In the genomic region with DNA sequence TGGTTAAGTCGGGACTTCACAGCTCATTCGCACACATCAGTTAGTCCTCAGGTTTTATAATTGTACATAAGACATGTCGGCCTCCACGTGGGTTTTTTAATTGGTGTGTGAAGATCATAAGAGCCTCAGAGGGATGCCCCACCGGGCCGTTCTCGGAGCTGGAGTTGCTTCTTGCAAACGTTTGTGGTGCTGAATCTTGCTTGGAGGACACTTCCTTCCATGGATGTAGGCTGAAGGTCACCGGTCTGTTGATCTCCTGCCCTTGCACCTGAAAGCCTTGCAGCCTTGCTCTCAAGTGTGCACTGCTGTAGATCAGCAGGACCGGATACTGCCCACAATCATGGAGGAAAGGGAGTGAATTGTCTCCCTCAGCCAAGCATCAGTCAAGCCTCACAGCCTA, we compare ENCODE assay signal across 24 mouse cellular contexts. TPM values are rescaled to one million over a fixed set of nuclear protein-coding genes. Genes with fewer than 3 reads are reported as not detected.
"Had no signal": no experiment of that assay in that cellular context is flagged by ENCODE, and none has a peak within 500 bp of the region (broad histone marks: within the 10 kb centered on the region; RNA-seq: fewer than 3 reads in every experiment).

No protein-coding gene starts in this region.

- H3K9ac ChIP-seq: liver, embryonic 13.5 days; stomach, embryonic 15.5 days had no signal

- ATAC-seq: intestine, postnatal 0 days had no signal

- DNase-seq: kidney, adult 2 months; kidney, postnatal 25 days; layer of hippocampus, adult 9-11 months; liver, embryonic 13.5 days; lung, adult 2 months; midbrain, embryonic 14.5 days; right cerebral cortex, adult 18-20 months; right cerebral cortex, postnatal 14 days; spleen, adult 18-20 months; thymus, postnatal 25 days had no signal

- H3K27ac ChIP-seq: kidney, postnatal 0 days; layer of hippocampus, adult 2 months; liver, embryonic 13.5 days; macrophage; stomach, embryonic 15.5 days had no signal

- H3K4me1 ChIP-seq: liver, embryonic 13.5 days; stomach, embryonic 15.5 days had no signal

- H3K9me3 ChIP-seq: liver, embryonic 13.5 days; stomach, embryonic 15.5 days had no signal

- H3K4me2 ChIP-seq: liver, embryonic 13.5 days; stomach, embryonic 15.5 days had no signal

- H3K27me3 ChIP-seq: liver, embryonic 13.5 days; stomach, embryonic 15.5 days had no signal

- H3K4me3 ChIP-seq: layer of hippocampus, adult 2 months; liver, embryonic 13.5 days; stomach, embryonic 15.5 days had no signal

RNA-seq across cellular contexts. Expression of a gene that starts 9.4 kb away (rescaled TPM):
- polyA plus RNA-seq: intestine, postnatal 0 days; kidney, adult 2 months; kidney, embryonic 14.5 days; kidney, postnatal 0 days; large intestine, adult 2 months; limb, embryonic 11.5 days; liver, adult 2 months; liver, embryonic 13.5 days; liver, embryonic 16.5 days; lung, adult 2 months; lung, embryonic 16.5 days; macrophage; midbrain, embryonic 14.5 days; midbrain, postnatal 0 days; neural tube, embryonic 14.5 days; stomach, embryonic 15.5 days; thymus, postnatal 0 days had no signal
